Mouse (Mus musculus): ENCODE measurements around the gene Katnbl1.

DNA sequence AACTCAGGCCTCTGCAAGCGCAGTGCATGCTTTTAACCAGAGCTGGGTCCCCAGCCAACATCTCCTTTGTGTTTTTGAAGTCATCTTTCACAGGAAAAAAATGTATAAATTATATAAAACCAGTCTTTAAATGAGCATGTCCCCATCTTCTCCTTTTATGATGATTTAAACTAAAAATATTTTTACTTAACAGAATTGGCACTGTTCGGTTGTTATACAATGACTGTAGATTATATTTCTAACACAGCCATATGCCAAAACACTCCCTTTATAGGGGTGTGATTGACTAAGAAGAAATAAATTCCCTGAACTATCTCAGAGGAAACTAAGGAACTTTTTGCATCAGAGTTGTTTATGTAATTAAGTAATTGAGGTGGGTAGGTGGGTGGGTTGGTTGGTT is 53.5 kb downstream of the Katnbl1 start:
- no peak for TF ChIP-seq CTCF (IDR thresholded peaks at IDR 0.05; ENCODE audit: low read depth)
- TF ChIP-seq EP300 (IDR thresholded peaks at IDR 0.05; ENCODE audit: low read depth) = no peak

Data from liver, embryonic 14.5 days (tissue).